Mouse (Mus musculus): ENCODE measurements around the gene Raly. TPM values are rescaled to one million over a fixed set of nuclear protein-coding genes. Genes with fewer than 3 reads are reported as not detected.
A peak's percentile ranks its signal among the peaks of the same experiment; 100 is the strongest.

Raly gene
- polyA plus RNA-seq, 1 experiment from 2014 or later, result 25.3 TPM

- 74% methylated on average over 6 of the region's 6 CpGs for WGBS
- no peaks in the 10 kb centered on the region for H3K9me3 ChIP-seq
- H3K4me2 ChIP-seq, result no peak overlapping the region
- H3K36me3 ChIP-seq, result no peaks in the 10 kb centered on the region
- no peak overlapping the region for H3K4me3 ChIP-seq
- H3K27me3 ChIP-seq, result no peaks in the 10 kb centered on the region
- no peak for ATAC-seq (ENCODE audit: low FRiP score)
- peaks cover 43% of the 10 kb centered on the region for H3K4me1 ChIP-seq (replicated peaks)
- no peak overlapping the region for H3K9ac ChIP-seq
- H3K27ac ChIP-seq, result no peak overlapping the region
These were observed 1.5 kb upstream of the Raly start for GRCm38 (mm10) chr2:154789381-154789780.

- H3K9ac ChIP-seq, result peak overlapping the region; percentile 94; the same call in 1 of the 2 replicates
- 7% methylated on average over 14 of the region's 14 CpGs for WGBS
- ATAC-seq (ENCODE audit: low FRiP score), result no peak
- H3K9me3 ChIP-seq, result no peaks in the 10 kb centered on the region
- peak overlapping the region; percentile 99 for H3K27ac ChIP-seq
- H3K36me3 ChIP-seq, result no peaks in the 10 kb centered on the region
- peak overlapping the region; percentile 88 for H3K4me2 ChIP-seq
- H3K4me1 ChIP-seq (replicated peaks), result peaks cover 48% of the 10 kb centered on the region
- H3K27me3 ChIP-seq, result no peaks in the 10 kb centered on the region
- peak overlapping the region; percentile 97 for H3K4me3 ChIP-seq
These were observed 780 bp upstream of the Raly start for GRCm38 (mm10) chr2:154789977-154790655.

- peak overlapping the region; percentile 99 for H3K27ac ChIP-seq
- under 1% methylated on average over 57 of the region's 67 CpGs for WGBS
- H3K4me2 ChIP-seq, result peak overlapping the region; percentile 88
- H3K9ac ChIP-seq, result peak overlapping the region; percentile 94
- peak; percentile 21 for ATAC-seq (ENCODE audit: low FRiP score)
- H3K27me3 ChIP-seq, result no peaks in the 10 kb centered on the region
- peaks cover 41% of the 10 kb centered on the region for H3K4me1 ChIP-seq (replicated peaks)
- no peaks in the 10 kb centered on the region for H3K9me3 ChIP-seq
- H3K36me3 ChIP-seq, result no peaks in the 10 kb centered on the region
- H3K4me3 ChIP-seq, result peak overlapping the region; percentile 97
These were observed 1.1 kb downstream of the Raly start for GRCm38 (mm10) chr2:154791661-154792642.

- no peak overlapping the region for H3K27ac ChIP-seq
- H3K4me1 ChIP-seq (replicated peaks), result peaks cover 10% of the 10 kb centered on the region; the same call in 1 of the 2 replicates
- H3K9ac ChIP-seq, result no peak overlapping the region
- no peaks in the 10 kb centered on the region for H3K27me3 ChIP-seq
- H3K4me3 ChIP-seq, result no peak overlapping the region
- no peak for ATAC-seq (ENCODE audit: low FRiP score)
- no peak overlapping the region for H3K4me2 ChIP-seq
- H3K36me3 ChIP-seq, result no peaks in the 10 kb centered on the region
- H3K9me3 ChIP-seq, result no peaks in the 10 kb centered on the region
- whole genome bisulfite sequencing, result 93% methylated on average over 1 of the region's 1 CpGs
These were observed 12.5 kb downstream of the Raly start for GRCm38 (mm10) chr2:154803372-154803771.

GRCm38 (mm10) chr2:154803845-154804244, 12.9 kb downstream of the Raly start:
- Histone ChIP-seq H3K4me2 (no peak overlapping the region), H3K4me3 (no peak overlapping the region), H3K9me3 (no peaks in the 10 kb centered on the region), H3K27ac (no peak overlapping the region), H3K4me1 (replicated peaks) (peaks cover 10% of the 10 kb centered on the region; the same call in 1 of the 2 replicates), H3K36me3 (no peaks in the 10 kb centered on the region), H3K27me3 (no peaks in the 10 kb centered on the region), H3K9ac (no peak overlapping the region)
- ATAC-seq (ENCODE audit: low FRiP score), result no peak
- WGBS, result 66% methylated on average over 4 of the region's 4 CpGs

GRCm38 (mm10) chr2:154807689-154808088, 16.8 kb downstream of the Raly start:
- H3K9ac ChIP-seq, result no peak overlapping the region
- peaks cover 16% of the 10 kb centered on the region for H3K4me1 ChIP-seq (replicated peaks)
- no peak for ATAC-seq (ENCODE audit: low FRiP score)
- H3K27me3 ChIP-seq, result no peaks in the 10 kb centered on the region
- H3K4me3 ChIP-seq, result no peak overlapping the region
- H3K27ac ChIP-seq, result no peak overlapping the region
- no peak overlapping the region for H3K4me2 ChIP-seq
- 87% methylated on average over 1 of the region's 1 CpGs for WGBS
- H3K36me3 ChIP-seq, result no peaks in the 10 kb centered on the region
- H3K9me3 ChIP-seq, result no peaks in the 10 kb centered on the region

- no peaks in the 10 kb centered on the region for H3K27me3 ChIP-seq
- ATAC-seq (ENCODE audit: low FRiP score), result no peak
- H3K4me1 ChIP-seq (replicated peaks), result peaks cover 11% of the 10 kb centered on the region; the same call in 1 of the 2 replicates
- H3K27ac ChIP-seq, result no peak overlapping the region
- 90% methylated on average over 1 of the region's 1 CpGs for WGBS
- no peak overlapping the region for H3K9ac ChIP-seq
- H3K36me3 ChIP-seq, result no peaks in the 10 kb centered on the region
- no peak overlapping the region for H3K4me2 ChIP-seq
- no peak overlapping the region for H3K4me3 ChIP-seq
- no peaks in the 10 kb centered on the region for H3K9me3 ChIP-seq
These were observed 18.3 kb downstream of the Raly start for GRCm38 (mm10) chr2:154809107-154809762.

GRCm38 (mm10) chr2:154810821-154811220, 19.9 kb downstream of the Raly start:
- Histone ChIP-seq H3K4me3 (no peak overlapping the region), H3K4me1 (replicated peaks) (peaks cover 10% of the 10 kb centered on the region; the same call in 1 of the 2 replicates), H3K9ac (no peak overlapping the region), H3K4me2 (no peak overlapping the region), H3K36me3 (no peaks in the 10 kb centered on the region), H3K9me3 (no peaks in the 10 kb centered on the region), H3K27ac (no peak overlapping the region), H3K27me3 (no peaks in the 10 kb centered on the region)
- ATAC-seq (ENCODE audit: low FRiP score), result no peak
- WGBS, result 47% methylated on average over 1 of the region's 1 CpGs

- H3K36me3 ChIP-seq, result no peaks in the 10 kb centered on the region
These were observed 22.5 kb downstream of the Raly start for GRCm38 (mm10) chr2:154813426-154813825.

GRCm38 (mm10) chr2:154817089-154817488, 26.2 kb downstream of the Raly start:
- Histone ChIP-seq H3K36me3 (no peaks in the 10 kb centered on the region), H3K27me3 (no peaks in the 10 kb centered on the region), H3K4me1 (replicated peaks) (peaks cover 15% of the 10 kb centered on the region), H3K27ac (peak overlapping the region; percentile 45), H3K4me2 (peak overlapping the region; percentile 24; the same call in 1 of the 2 replicates), H3K9me3 (no peaks in the 10 kb centered on the region), H3K4me3 (no peak overlapping the region), H3K9ac (no peak overlapping the region)
- WGBS, result 33% methylated on average over 3 of the region's 3 CpGs
- ATAC-seq (ENCODE audit: low FRiP score), result peak; percentile 52; the same call in 1 of the 2 replicates

More at GRCm38 (mm10) chr2:154813426-154813825, 22.5 kb downstream of the Raly start:
- Histone ChIP-seq H3K4me3 (no peak overlapping the region), H3K27me3 (no peaks in the 10 kb centered on the region), H3K4me2 (no peak overlapping the region), H3K9ac (no peak overlapping the region), H3K4me1 (replicated peaks) (peaks cover 22% of the 10 kb centered on the region), H3K27ac (no peak overlapping the region), H3K9me3 (no peaks in the 10 kb centered on the region)
- no peak for ATAC-seq (ENCODE audit: low FRiP score)
- WGBS, result 82% methylated on average over 2 of the region's 2 CpGs

- Histone ChIP-seq H3K4me2 (peak overlapping the region; percentile 24; the same call in 1 of the 2 replicates), H3K36me3 (no peaks in the 10 kb centered on the region), H3K4me1 (replicated peaks) (peaks cover 15% of the 10 kb centered on the region), H3K27me3 (no peaks in the 10 kb centered on the region), H3K4me3 (no peak overlapping the region), H3K27ac (no peak overlapping the region), H3K9ac (no peak overlapping the region), H3K9me3 (no peaks in the 10 kb centered on the region)
- 33% methylated on average over 1 of the region's 1 CpGs for WGBS
- no peak for ATAC-seq (ENCODE audit: low FRiP score)
These were observed 26.9 kb downstream of the Raly start for GRCm38 (mm10) chr2:154817788-154818187.

GRCm38 (mm10) chr2:154818599-154818998, 27.7 kb downstream of the Raly start:
- no peak for ATAC-seq (ENCODE audit: low FRiP score)
- Histone ChIP-seq H3K9ac (no peak overlapping the region), H3K27me3 (no peaks in the 10 kb centered on the region), H3K4me3 (no peak overlapping the region), H3K4me2 (no peak overlapping the region), H3K36me3 (no peaks in the 10 kb centered on the region), H3K4me1 (replicated peaks) (peaks cover 15% of the 10 kb centered on the region), H3K27ac (no peak overlapping the region), H3K9me3 (no peaks in the 10 kb centered on the region)
- WGBS, result 74% methylated on average over 1 of the region's 1 CpGs
